Mouse (Mus musculus): ENCODE measurements around the gene Uri1.

Gene Uri1

GRCm38 (mm10) chr7:37921681-37922430 is 101.5 kb downstream of the Uri1 start:
- no peak for DNase-seq (ENCODE audit: low spot score in 2 of 2)

GRCm38 (mm10) chr7:37918926-37919325 is 104.4 kb downstream of the Uri1 start:
- DNase-seq (ENCODE audit: low spot score in 2 of 2): no peak

GRCm38 (mm10) chr7:37916762-37917439 is 106.5 kb downstream of the Uri1 start:
- no peak for DNase-seq (ENCODE audit: low spot score in 2 of 2)

GRCm38 (mm10) chr7:37911802-37912122 is 111.6 kb downstream of the Uri1 start:
- no peak for DNase-seq (ENCODE audit: low spot score in 2 of 2)

- no peak for DNase-seq (ENCODE audit: low spot score in 2 of 2)
These were observed 112.1 kb downstream of the Uri1 start for GRCm38 (mm10) chr7:37911114-37911801.

GRCm38 (mm10) chr7:37910161-37910560 is 113.2 kb downstream of the Uri1 start:
- DNase-seq (ENCODE audit: low spot score in 2 of 2): no peak
